Mouse (Mus musculus): ENCODE data around the gene Cbl. TPM values are rescaled to one million over a fixed set of nuclear protein-coding genes. Genes with fewer than 3 reads are reported as not detected.

Cbl gene
- polyA plus RNA-seq, 1 experiment, result 30.7 TPM

- DNase-seq (ENCODE audit: low read depth), result no peak
- TF ChIP-seq CTCF (IDR thresholded peaks at IDR 0.05; ENCODE audit: borderline replicate concordance, extremely low read depth, insufficient read depth, insufficient read length) (no peak), POLR2A (IDR thresholded peaks at IDR 0.05; ENCODE audit: borderline replicate concordance, extremely low read depth, insufficient read depth, insufficient read length, poor library complexity, severe bottlenecking) (no peak)
Measured at GRCm38 (mm10) chr9:44094737-44095136, 139.1 kb downstream of the Cbl start.

DNA sequence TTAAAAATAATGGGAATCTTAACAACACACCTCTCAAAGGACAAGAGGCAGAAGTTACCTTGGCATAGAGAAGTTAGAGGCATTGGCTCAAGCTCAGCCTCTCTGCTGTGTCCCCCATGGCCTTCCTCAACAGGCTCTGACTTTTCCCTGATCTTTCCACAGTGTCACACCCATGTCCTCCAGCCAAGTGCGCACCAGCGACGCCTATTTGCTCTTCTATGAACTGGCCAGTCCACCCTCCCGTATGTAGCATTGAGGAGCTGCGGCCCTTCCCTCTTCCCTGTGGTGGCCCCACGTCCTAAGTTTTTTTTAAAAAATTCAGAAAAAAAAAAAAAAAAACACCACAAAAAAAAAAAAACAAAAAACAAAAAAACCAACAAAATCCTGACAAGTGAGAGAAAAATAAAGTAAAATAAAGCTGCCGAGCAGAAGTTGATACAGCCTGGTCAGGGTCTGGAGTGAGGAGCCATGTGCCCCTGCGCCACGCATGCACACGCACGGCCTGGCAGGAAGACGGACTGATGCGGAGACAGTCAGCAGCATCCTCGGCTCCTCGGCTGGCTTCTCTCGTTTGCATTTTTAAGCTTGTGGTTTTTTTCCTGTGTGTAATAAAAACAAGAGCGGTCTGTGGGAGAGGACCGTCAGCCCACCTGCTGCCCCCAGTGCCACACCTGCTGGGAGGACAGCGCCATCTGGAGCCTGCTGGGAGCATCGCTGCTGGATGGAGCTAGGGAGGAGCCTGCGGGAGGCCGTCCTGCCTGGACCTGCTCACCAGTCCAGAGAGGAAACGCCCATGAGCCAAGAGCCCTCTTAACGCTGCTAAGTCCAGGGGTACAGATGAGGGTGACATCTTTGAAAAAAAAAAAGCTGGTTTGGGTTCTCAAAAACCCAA lies 140.0 kb downstream of the Cbl start:
- TF ChIP-seq POLR2A (IDR thresholded peaks at IDR 0.05; ENCODE audit: borderline replicate concordance, extremely low read depth, insufficient read depth, insufficient read length, poor library complexity, severe bottlenecking) (no peak), CTCF (IDR thresholded peaks at IDR 0.05; ENCODE audit: borderline replicate concordance, extremely low read depth, insufficient read depth, insufficient read length) (peak; percentile 91)

More for the DNA sequence above, 140.0 kb downstream of the Cbl start:
- peak; percentile 81 for DNase-seq (ENCODE audit: low read depth)

Other genes with a start within 250 kb of the Cbl start
- 11.6 and 13.1 TPM in 2 replicates for gene Thy1, start 190.7 kb downstream of the Cbl start, polyA plus RNA-seq (2012; rRNA removed)
- 2.0 and 4.0 TPM in 2 replicates for gene Usp2, start 167.0 kb downstream of the Cbl start, polyA plus RNA-seq (2012; rRNA removed)
- 1.8 and 3.8 TPM in 2 replicates for gene Mfrp, start 132.3 kb downstream of the Cbl start, polyA plus RNA-seq (2012; rRNA removed)
- gene C1qtnf5, start 126.8 kb downstream of the Cbl start, polyA plus RNA-seq (2012; rRNA removed), result 5.2 and 6.8 TPM in 2 replicates
- gene Gm49380, start 120.5 kb downstream of the Cbl start, polyA plus RNA-seq (2012; rRNA removed), result 0.06 and 0.29 TPM in 2 replicates
- 31.4 and 34.7 TPM in 2 replicates for gene Rnf26, start 120.5 kb downstream of the Cbl start, polyA plus RNA-seq (2012; rRNA removed)
- 28.5 and 28.9 TPM in 2 replicates for gene Mcam, start 99.6 kb downstream of the Cbl start, polyA plus RNA-seq (2012; rRNA removed)
- gene Ccdc153, start 6.6 kb upstream of the Cbl start, polyA plus RNA-seq (2012; rRNA removed), result 0.15 TPM in 1 of 2 replicates, not detected in the other
- gene Pdzd3, start 17.4 kb upstream of the Cbl start, polyA plus RNA-seq (2012; rRNA removed), result 0.57 and 0.78 TPM in 2 replicates
- gene Nlrx1, start 34.5 kb upstream of the Cbl start, polyA plus RNA-seq (2012; rRNA removed), result 4.0 and 4.5 TPM in 2 replicates
- 72.9 and 77.1 TPM in 2 replicates for gene Abcg4, start 54.6 kb upstream of the Cbl start, polyA plus RNA-seq (2012; rRNA removed)
- 44.2 and 47.6 TPM in 2 replicates for gene Hinfp, start 71.6 kb upstream of the Cbl start, polyA plus RNA-seq (2012; rRNA removed)
- gene C2cd2l, start 86.2 kb upstream of the Cbl start, polyA plus RNA-seq (2012; rRNA removed), result 58.5 and 62.1 TPM in 2 replicates
- 47.2 and 54.4 TPM in 2 replicates for gene Dpagt1, start 92.0 kb upstream of the Cbl start, polyA plus RNA-seq (2012; rRNA removed)
- gene H2afx, start 100.6 kb upstream of the Cbl start, polyA plus RNA-seq (2012; rRNA removed), result 223 and 342 TPM in 2 replicates
- gene Hmbs, start 110.2 kb upstream of the Cbl start, polyA plus RNA-seq (2012; rRNA removed), result 40.9 and 48.9 TPM in 2 replicates
- 33.7 and 40.9 TPM in 2 replicates for gene Vps11, start 127.6 kb upstream of the Cbl start, polyA plus RNA-seq (2012; rRNA removed)
- 50.3 and 57.4 TPM in 2 replicates for gene Hyou1, start 145.4 kb upstream of the Cbl start, polyA plus RNA-seq (2012; rRNA removed)
- gene Slc37a4, start 162.8 kb upstream of the Cbl start, polyA plus RNA-seq (2012; rRNA removed), result 51.8 and 57.7 TPM in 2 replicates
- gene Rps25, start 173.1 kb upstream of the Cbl start, polyA plus RNA-seq (2012; rRNA removed), result 566 and 626 TPM in 2 replicates
- 169 and 195 TPM in 2 replicates for gene Trappc4, start 173.6 kb upstream of the Cbl start, polyA plus RNA-seq (2012; rRNA removed)
- 47.1 and 59.9 TPM in 2 replicates for gene Ccdc84, start 184.5 kb upstream of the Cbl start, polyA plus RNA-seq (2012; rRNA removed)
- gene Foxr1, start 207.1 kb upstream of the Cbl start, polyA plus RNA-seq (2012; rRNA removed), result not detected in 2 replicates
- 0.08 TPM in 1 of 2 replicates, not detected in the other for gene Upk2, start 220.9 kb upstream of the Cbl start, polyA plus RNA-seq (2012; rRNA removed)
- gene Bcl9l, start 248.8 kb upstream of the Cbl start, polyA plus RNA-seq (2012; rRNA removed), result 14.4 and 35.5 TPM in 2 replicates